Mouse (Mus musculus) kidney, adult 2 months (tissue): ENCODE results near the gene Gck.

Experiments used
- CTCF ChIP-seq: fragments of 200-500 bp; conservative IDR thresholded peaks from 2 replicates; pipeline ENCODE4 v1.5.1; 2011; ENCODE audit warnings: low read depth, mild to moderate bottlenecking, control low read depth, low read length, moderate library complexity, mixed read lengths; ENCODE audit not compliant: insufficient read depth, insufficient read length
- POLR2A ChIP-seq: fragments of 200-500 bp; IDR thresholded peaks from one replicate; pipeline ENCODE4 v1.6.1; 2011; ENCODE audit warnings: low read depth, low read length, control low read depth

- TF ChIP-seq CTCF (no peak), POLR2A (no peak)
Measured at GRCm38 (mm10) chr11:5868324-5868723, 81.6 kb downstream of the Gck start.
